Mouse (Mus musculus) heart, embryonic 13.5 days (tissue): ENCODE results near the gene Rbms1. TPM values are rescaled to one million over a fixed set of nuclear protein-coding genes. Genes with fewer than 3 reads are reported as not detected.
"Not testable (repeated sequence)": the region's sequence is repeated elsewhere in the genome, so short reads cannot be mapped to it uniquely, and the experiment has no call there.

Experiments used
- ATAC-seq: fragments of 200-750 bp; cut with Nextera tagmentation; 2 replicates; pipeline ENCODE4 v1.8.0; 2017; ENCODE audit warnings: moderate TSS enrichment; ENCODE audit not compliant: insufficient number of reproducible peaks, low FRiP score, low TSS enrichment; ENCODE audit errors: extremely low read depth
- H3K27ac ChIP-seq: fragments of 300-500 bp; sonication (generic); replicated peaks from 2 replicates; pipeline ENCODE4 v1.5.1; 2015; ENCODE audit warnings: moderate library complexity, mild to moderate bottlenecking, inconsistent platforms
- H3K27me3 ChIP-seq: fragments of 300-500 bp; sonication (generic); replicated peaks from 2 replicates; pipeline ENCODE4 v1.6.1; 2015; ENCODE audit warnings: mild to moderate bottlenecking, inconsistent platforms
- H3K36me3 ChIP-seq: fragments of 300-500 bp; sonication (generic); 2 replicates; pipeline ENCODE4 v1.6.1; 2015; ENCODE audit warnings: mild to moderate bottlenecking, inconsistent platforms
- H3K4me1 ChIP-seq: fragments of 300-500 bp; sonication (generic); 2 replicates; pipeline ENCODE4 v1.6.1; 2015; ENCODE audit warnings: inconsistent platforms
- H3K4me2 ChIP-seq: fragments of 300-500 bp; sonication (generic); 2 replicates; pipeline ENCODE4 v1.6.1; 2015; ENCODE audit warnings: inconsistent platforms, mild to moderate bottlenecking, moderate library complexity
- H3K4me3 ChIP-seq: fragments of 300-500 bp; sonication (generic); 2 replicates; pipeline ENCODE4 v1.5.1; 2015; ENCODE audit warnings: moderate library complexity, mild to moderate bottlenecking, inconsistent platforms
- H3K9ac ChIP-seq: fragments of 300-500 bp; sonication (generic); 2 replicates; pipeline ENCODE4 v1.6.1; 2015; ENCODE audit warnings: inconsistent platforms, mild to moderate bottlenecking, moderate library complexity
- H3K9me3 ChIP-seq: fragments of 300-500 bp; sonication (generic); 2 replicates; pipeline ENCODE4 v1.6.1; 2016; ENCODE audit warnings: inconsistent platforms
- WGBS: fragments of 180-500 bp; shearing (Covaris S2); methylation state at CpG from one replicate; pipeline ENCODE4 v1.1.7; 2015; ENCODE audit warnings: mixed read lengths; 5-methylcytosine and 5-hydroxymethylcytosine counted together
- polyA plus RNA-seq: library from polyadenylated mRNA; unstranded; fragments of >200 nt; fragmentation: Nextera tagmentation; extraction: Ambion mirVana; gene quantifications from 2 replicates; pipeline ENCODE4 v1.2.1, GENCODE M21; 2015

Gene Rbms1
- polyA plus RNA-seq, 1 experiment from 2014 or later = 89.2 TPM

- Histone ChIP-seq H3K9me3 (no peaks in the 10 kb centered on the region), H3K4me3 (no peak overlapping the region), H3K27ac (no peak overlapping the region), H3K27me3 (no peaks in the 10 kb centered on the region), H3K4me2 (no peak overlapping the region), H3K9ac (no peak overlapping the region), H3K4me1 (peaks cover 68% of the 10 kb centered on the region), H3K36me3 (peaks cover 19% of the 10 kb centered on the region)
- WGBS = 93% methylated on average over 1 of the region's 1 CpGs
- ATAC-seq = no peak
These were observed 118.7 kb downstream of the Rbms1 start for GRCm38 (mm10) chr2:60844259-60844658.

- H3K4me3 ChIP-seq = no peak overlapping the region
- no peaks in the 10 kb centered on the region for H3K27me3 ChIP-seq
- peaks cover 19% of the 10 kb centered on the region for H3K36me3 ChIP-seq
- WGBS = 81% methylated on average over 3 of the region's 3 CpGs
- peaks cover 70% of the 10 kb centered on the region for H3K4me1 ChIP-seq
- H3K4me2 ChIP-seq = no peak overlapping the region
- no peak overlapping the region for H3K27ac ChIP-seq
- no peak overlapping the region for H3K9ac ChIP-seq
- no peak for ATAC-seq
- no peaks in the 10 kb centered on the region for H3K9me3 ChIP-seq
These were observed 119.4 kb downstream of the Rbms1 start for GRCm38 (mm10) chr2:60843633-60844032.

DNA sequence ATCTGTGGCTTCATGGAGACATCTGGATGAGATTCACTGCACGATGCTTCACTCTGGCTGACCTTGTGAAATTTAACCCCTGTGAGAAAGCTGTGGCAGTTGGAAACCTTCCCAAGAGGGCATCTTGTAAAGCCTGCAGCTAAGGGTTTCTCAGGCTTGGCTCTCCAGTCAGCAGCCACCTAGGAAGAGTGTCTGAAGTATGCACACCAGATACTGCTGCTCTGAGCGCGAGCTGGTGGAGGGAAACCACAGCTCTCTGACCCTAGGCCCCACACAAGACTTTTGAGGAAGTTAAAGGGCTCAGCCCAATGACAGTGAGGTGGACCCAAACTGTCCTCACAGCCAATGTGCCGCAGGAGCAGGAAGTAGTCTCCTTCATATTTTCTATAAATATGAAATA lies 120.0 kb downstream of the Rbms1 start:
- no peak for ATAC-seq
- Histone ChIP-seq H3K4me1 (peaks cover 70% of the 10 kb centered on the region), H3K9ac (no peak overlapping the region), H3K9me3 (no peaks in the 10 kb centered on the region), H3K27ac (peak overlapping the region; percentile 53), H3K27me3 (no peaks in the 10 kb centered on the region), H3K36me3 (peaks cover 19% of the 10 kb centered on the region), H3K4me3 (no peak overlapping the region), H3K4me2 (no peak overlapping the region)
- WGBS = 34% methylated on average over 4 of the region's 4 CpGs

DNA sequence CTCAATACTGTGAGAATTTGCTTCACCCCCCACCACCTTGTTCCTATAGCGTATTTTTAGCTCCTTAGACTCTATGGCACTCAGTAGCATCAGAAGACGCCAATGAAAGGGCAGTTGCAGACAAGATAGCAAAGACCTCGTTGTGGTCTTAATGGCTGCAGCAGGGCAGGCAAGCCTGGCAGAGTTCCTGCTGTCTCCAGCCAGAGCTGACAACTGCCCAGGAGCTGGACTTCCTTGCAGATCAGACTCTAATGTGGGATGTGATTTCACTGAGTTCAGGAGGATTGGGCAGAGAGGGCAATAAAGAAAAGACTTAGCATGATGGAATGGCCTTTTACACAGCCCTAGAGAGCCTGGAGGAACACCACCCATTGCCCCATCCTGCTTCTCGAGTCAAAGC lies 122.1 kb downstream of the Rbms1 start:
- peaks cover 17% of the 10 kb centered on the region for H3K36me3 ChIP-seq
- H3K4me3 ChIP-seq = no peak overlapping the region
- H3K27ac ChIP-seq = no peak overlapping the region
- ATAC-seq = no peak
- no peaks in the 10 kb centered on the region for H3K9me3 ChIP-seq
- no peaks in the 10 kb centered on the region for H3K27me3 ChIP-seq
- 54% methylated on average over 4 of the region's 4 CpGs for WGBS
- peaks cover 86% of the 10 kb centered on the region for H3K4me1 ChIP-seq
- H3K4me2 ChIP-seq = no peak overlapping the region
- no peak overlapping the region for H3K9ac ChIP-seq

GRCm38 (mm10) chr2:60839498-60839897 lies 123.5 kb downstream of the Rbms1 start:
- Histone ChIP-seq H3K9ac (no peak overlapping the region), H3K4me1 (peaks cover 75% of the 10 kb centered on the region), H3K27me3 (no peaks in the 10 kb centered on the region), H3K9me3 (no peaks in the 10 kb centered on the region), H3K4me2 (no peak overlapping the region), H3K27ac (peak overlapping the region; percentile 34; the same call in 1 of the 2 replicates), H3K4me3 (no peak overlapping the region), H3K36me3 (peaks cover 21% of the 10 kb centered on the region)
- ATAC-seq = no peak
- WGBS = 71% methylated on average over 4 of the region's 4 CpGs

- no peaks in the 10 kb centered on the region for H3K9me3 ChIP-seq
- peaks cover 21% of the 10 kb centered on the region for H3K36me3 ChIP-seq
- H3K27me3 ChIP-seq = no peaks in the 10 kb centered on the region
- H3K4me1 ChIP-seq = peaks cover 75% of the 10 kb centered on the region
- H3K9ac ChIP-seq = no peak overlapping the region
- peak overlapping the region; percentile 48; the same call in 1 of the 2 replicates for H3K27ac ChIP-seq
- ATAC-seq = no peak
- WGBS = 63% methylated on average over 5 of the region's 5 CpGs
- no peak overlapping the region for H3K4me2 ChIP-seq
- no peak overlapping the region for H3K4me3 ChIP-seq
These were observed 124.1 kb downstream of the Rbms1 start for GRCm38 (mm10) chr2:60838856-60839255.

DNA sequence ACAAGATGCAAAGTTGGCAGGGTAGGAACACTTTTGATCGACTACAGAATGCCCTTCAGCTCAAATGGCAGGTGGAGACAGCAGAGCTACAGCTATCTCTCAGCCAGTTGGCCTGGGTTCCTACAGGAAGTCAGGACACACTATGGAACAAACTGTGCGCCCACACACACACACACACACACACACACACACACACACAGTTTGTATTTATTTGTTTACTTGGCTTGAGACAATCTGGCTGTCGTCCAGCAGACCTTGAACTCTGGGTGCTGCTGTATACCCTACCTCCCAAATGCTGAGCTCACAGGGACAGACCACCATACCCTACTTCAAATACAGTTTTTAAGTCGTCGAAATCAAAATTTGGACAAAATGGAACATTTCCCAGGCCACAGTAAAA lies 125.4 kb downstream of the Rbms1 start:
- WGBS = 60% methylated on average over 5 of the region's 5 CpGs
- Histone ChIP-seq H3K9ac (no peak overlapping the region), H3K4me3 (no peak overlapping the region), H3K4me2 (no peak overlapping the region), H3K9me3 (no peaks in the 10 kb centered on the region), H3K27me3 (no peaks in the 10 kb centered on the region), H3K36me3 (peaks cover 22% of the 10 kb centered on the region), H3K4me1 (peaks cover 68% of the 10 kb centered on the region), H3K27ac (0 out of 2 replicates have a peak overlapping the region, but pooled peaks have one; percentile 17)
- ATAC-seq = no peak

- no peak for ATAC-seq
- H3K4me1 ChIP-seq = peaks cover 63% of the 10 kb centered on the region
- WGBS = 88% methylated on average over 7 of the region's 7 CpGs
These were observed 126.8 kb downstream of the Rbms1 start for GRCm38 (mm10) chr2:60836237-60836636.

GRCm38 (mm10) chr2:60834293-60834692 lies 128.7 kb downstream of the Rbms1 start:
- ATAC-seq = no peak
- WGBS = 76% methylated on average over 7 of the region's 7 CpGs

More at GRCm38 (mm10) chr2:60836237-60836636, 126.8 kb downstream of the Rbms1 start:
- Histone ChIP-seq H3K9me3 (no peaks in the 10 kb centered on the region), H3K4me2 (no peak overlapping the region), H3K36me3 (peaks cover 18% of the 10 kb centered on the region), H3K9ac (no peak overlapping the region), H3K4me3 (no peak overlapping the region), H3K27me3 (no peaks in the 10 kb centered on the region), H3K27ac (no peak overlapping the region)

GRCm38 (mm10) chr2:60832254-60832653 lies 130.7 kb downstream of the Rbms1 start:
- H3K4me3 ChIP-seq = no peak overlapping the region
- no peak overlapping the region for H3K4me2 ChIP-seq
- no peak for ATAC-seq
- H3K9ac ChIP-seq = no peak overlapping the region
- WGBS = 79% methylated on average over 8 of the region's 8 CpGs
- peaks cover 43% of the 10 kb centered on the region for H3K4me1 ChIP-seq
- H3K9me3 ChIP-seq = no peaks in the 10 kb centered on the region
- H3K27ac ChIP-seq = no peak overlapping the region
- H3K36me3 ChIP-seq = peaks cover 16% of the 10 kb centered on the region; the same call in 1 of the 2 replicates
- H3K27me3 ChIP-seq = no peaks in the 10 kb centered on the region

More at GRCm38 (mm10) chr2:60834293-60834692, 128.7 kb downstream of the Rbms1 start:
- H3K27ac ChIP-seq = no peak overlapping the region
- H3K4me1 ChIP-seq = peaks cover 45% of the 10 kb centered on the region
- no peak overlapping the region for H3K4me3 ChIP-seq
- H3K9me3 ChIP-seq = no peaks in the 10 kb centered on the region
- H3K4me2 ChIP-seq = no peak overlapping the region
- peaks cover 16% of the 10 kb centered on the region; the same call in 1 of the 2 replicates for H3K36me3 ChIP-seq
- no peak overlapping the region for H3K9ac ChIP-seq
- no peaks in the 10 kb centered on the region for H3K27me3 ChIP-seq

- not testable (repeated sequence) for H3K27ac ChIP-seq, H3K4me3 ChIP-seq, H3K27me3 ChIP-seq, H3K9me3 ChIP-seq, H3K4me2 ChIP-seq, H3K9ac ChIP-seq, ATAC-seq
- 60% methylated on average over 1 of the region's 1 CpGs for WGBS
- H3K4me1 ChIP-seq = peaks cover 49% of the 10 kb centered on the region
- H3K36me3 ChIP-seq = peaks cover 13% of the 10 kb centered on the region; the same call in 1 of the 2 replicates
These were observed 132.5 kb downstream of the Rbms1 start for GRCm38 (mm10) chr2:60830464-60830863.

- ATAC-seq = no peak
- Histone ChIP-seq H3K27me3 (no peaks in the 10 kb centered on the region), H3K4me1 (peaks cover 42% of the 10 kb centered on the region), H3K4me3 (no peak overlapping the region), H3K36me3 (0 out of 2 replicates have a peak, but pooled peaks cover 11% of the 10 kb centered on the region), H3K9ac (no peak overlapping the region), H3K4me2 (no peak overlapping the region), H3K9me3 (no peaks in the 10 kb centered on the region), H3K27ac (no peak overlapping the region)
- 88% methylated on average over 10 of the region's 10 CpGs for WGBS
These were observed 134.0 kb downstream of the Rbms1 start for GRCm38 (mm10) chr2:60828908-60829462.
